Mouse (Mus musculus): ENCODE measurements around the gene Ift52. TPM values are rescaled to one million over a fixed set of nuclear protein-coding genes. Genes with fewer than 3 reads are reported as not detected.
A peak's percentile ranks its signal among the peaks of the same experiment; 100 is the strongest.

Gene Ift52
- total RNA-seq, 1 experiment from 2014 or later: 42.9 TPM

DNA sequence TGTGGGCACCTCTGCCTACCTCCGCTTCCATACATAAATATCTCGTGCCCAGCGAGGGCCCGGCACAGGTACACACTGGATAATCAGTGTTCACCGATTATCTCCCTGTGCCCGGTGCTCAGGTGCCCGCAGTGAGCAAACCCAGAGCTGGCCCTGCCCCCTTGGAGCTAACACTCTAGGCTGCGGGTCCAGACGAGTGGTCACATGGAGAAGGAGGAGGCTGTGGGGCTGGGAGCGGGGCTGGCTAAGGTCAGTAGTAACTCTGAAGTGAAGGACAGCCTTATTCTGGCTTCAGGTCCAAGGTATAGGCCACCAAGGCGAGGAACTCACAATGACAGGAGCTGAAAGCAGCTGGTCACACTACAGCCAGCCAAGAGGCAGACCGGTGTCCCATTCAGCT is 57.7 kb downstream of the Ift52 start:
- DNase-seq: no peak

DNA sequence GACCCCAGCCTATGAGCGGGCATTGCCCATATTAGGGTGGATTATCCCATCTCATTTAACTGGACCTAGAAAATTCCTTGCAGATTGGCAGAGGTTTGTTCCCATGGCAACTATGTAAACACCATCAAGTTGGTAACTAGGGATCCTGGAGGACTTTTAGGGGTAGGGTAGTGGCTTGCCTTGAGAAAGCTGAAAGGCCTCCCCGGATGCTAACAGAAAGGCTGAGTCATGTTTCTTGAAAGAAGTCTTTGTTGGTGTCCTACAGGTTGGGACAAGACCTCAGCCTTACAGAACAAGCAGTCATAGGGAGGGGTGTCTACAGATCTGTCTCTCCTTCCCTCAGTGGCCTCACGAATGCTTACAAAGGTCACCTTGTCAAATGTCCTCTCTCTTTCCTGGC is 58.1 kb downstream of the Ift52 start:
- no peak for DNase-seq

DNA sequence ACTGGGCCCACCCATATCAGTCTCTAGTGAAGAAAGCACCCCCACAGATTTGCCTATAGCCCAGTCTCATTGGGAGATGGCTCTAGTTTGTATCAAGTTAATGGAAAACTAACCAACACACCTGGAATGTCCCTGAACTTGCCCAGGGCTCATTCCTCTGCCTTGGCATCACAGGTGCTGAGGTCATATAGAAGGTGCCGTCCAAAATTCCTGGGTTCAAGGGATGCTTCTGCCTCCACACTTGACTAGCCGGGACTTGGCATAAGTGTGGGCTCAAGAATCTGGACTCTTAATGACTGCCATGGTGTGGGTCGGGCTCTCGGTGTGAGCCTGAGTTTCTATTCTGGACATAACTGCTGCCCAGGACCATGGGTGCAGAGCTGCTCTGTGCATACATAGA is 61.9 kb downstream of the Ift52 start:
- no peak for DNase-seq

DNA sequence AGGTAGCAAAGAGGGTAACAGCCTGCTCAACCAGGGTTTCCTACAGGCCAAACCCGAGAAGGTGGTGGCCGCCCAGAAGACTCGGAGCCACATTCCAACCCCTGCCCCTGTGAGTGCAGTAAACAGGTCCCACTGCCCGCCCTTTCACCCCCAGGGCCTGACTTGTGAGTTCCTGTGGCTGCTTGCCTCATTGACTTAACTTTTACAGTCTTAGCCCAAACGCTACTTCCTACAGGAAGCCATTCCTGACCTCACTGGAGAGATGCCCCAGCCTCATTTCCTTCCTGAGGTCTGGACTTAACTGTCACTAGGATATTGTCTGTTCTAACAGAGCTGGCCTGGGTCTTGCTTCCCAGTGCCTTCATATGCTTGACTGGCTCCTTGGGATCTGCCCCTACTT is 65.4 kb downstream of the Ift52 start:
- peak; percentile 43 for DNase-seq

DNA sequence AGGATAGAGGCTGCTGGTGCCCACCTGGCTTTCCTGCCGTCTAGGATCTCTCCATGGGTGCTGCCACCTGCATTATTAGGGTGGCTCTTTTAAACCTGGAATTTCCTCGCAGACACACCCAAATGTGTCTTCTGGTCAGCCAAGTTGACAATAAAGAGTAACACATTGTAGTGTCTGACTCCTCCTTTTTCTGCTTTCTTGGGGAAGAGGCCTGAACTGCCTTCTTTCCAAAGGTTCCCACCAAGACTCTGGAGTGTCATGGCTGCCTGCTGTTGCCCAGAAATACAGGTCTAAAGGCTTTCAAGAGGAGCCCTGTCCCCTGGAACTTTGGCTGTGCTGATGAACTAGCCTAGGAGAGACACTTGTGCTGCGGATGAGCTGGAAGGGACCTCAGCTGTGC is 67.4 kb downstream of the Ift52 start:
- no peak for DNase-seq

DNA sequence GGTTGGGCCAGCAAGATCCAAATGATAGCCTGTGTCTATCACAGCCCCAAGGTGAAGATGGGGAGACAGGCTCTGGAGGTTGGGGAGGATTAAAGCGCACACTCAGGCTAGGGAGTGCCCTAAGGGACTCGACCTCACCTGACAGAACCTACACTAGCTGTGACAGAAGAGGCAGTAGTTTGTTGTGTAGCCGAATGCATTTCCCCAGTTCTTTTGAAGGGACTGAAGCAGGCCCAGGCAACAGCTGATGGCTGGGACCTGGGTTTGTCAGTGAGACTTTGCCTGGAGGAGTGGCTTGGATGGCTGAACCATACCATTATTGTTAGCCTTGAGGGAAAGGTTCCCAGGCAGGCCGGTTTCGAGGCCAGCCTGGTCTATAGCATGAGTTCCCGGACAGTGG is 67.9 kb downstream of the Ift52 start:
- no peak for DNase-seq

DNA sequence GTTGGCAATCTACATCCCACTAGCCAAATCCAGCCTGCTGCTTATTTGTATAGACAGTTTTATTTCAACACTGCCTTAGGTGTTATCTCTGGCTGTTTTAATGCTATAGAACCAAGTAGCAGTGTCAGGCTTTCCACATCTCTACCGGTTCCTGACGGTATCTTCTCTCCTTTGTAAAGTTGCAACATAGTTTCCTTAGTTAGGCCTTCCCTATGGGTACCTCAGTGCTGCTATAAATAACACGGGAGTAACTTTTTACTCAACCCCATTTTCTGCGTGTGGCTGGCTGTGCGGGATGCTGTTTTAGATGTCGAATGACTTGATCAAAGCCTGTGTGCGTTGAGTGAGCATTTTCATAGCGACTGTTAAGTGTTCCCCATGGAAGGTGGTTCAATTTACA is 69.4 kb downstream of the Ift52 start:
- no peak for DNase-seq

DNA sequence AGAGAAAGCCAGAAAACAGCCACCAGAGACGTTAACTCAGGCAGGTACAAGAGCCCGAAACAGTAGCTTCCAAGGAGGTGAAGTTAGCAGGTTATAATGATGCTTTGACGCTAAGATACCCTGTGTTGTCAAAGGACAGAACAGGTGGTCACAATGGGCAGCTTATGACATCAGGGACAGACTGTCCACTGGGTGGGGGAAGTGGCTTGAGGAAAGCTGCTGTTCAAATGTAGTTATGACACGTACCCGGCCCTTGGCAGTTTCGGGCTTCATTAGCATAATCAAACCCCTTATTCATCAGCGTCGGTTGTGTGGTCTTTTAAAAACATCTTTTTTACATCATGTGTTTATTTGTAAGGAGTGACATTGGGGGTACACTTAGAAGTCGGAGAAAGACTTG is 70.6 kb downstream of the Ift52 start, which contains the start of gene Gtsf1l:
Gene Gtsf1l, minus strand, starts transcription at position 128 of the 400 bp plus-strand sequence.
- DNase-seq: no peak

DNA sequence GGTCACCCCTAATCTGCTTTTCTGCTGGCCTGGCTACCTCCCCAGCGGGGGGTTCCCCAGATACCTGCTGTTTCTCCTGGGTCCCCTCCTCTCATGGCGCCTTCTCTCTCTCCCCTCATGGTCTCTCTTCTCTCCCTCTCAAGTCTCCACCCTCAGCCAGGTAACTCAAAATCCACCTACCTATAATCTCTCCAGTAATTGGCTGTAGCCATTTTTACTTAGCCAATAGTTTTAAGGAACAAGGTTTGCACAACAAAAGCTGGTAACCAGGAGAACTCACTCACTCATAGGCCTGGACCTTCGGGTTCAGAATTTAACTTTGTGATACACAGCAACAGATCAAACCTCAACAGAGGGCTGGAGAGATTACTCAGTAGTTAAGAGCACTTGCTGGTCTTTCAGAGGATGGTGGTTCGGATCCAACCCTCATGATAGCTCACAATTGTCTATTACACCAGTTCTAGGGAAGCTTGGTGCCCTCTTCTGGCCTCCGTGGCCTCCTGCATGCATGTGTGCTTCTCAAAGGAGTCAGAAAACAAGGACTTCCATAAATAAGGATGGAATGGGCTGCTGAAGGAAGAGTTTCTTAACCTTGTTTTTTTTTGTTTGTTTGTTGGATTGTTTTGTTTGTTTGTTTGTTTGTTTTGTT is 72.4 kb downstream of the Ift52 start:
- DNase-seq: peak; percentile 67

DNA sequence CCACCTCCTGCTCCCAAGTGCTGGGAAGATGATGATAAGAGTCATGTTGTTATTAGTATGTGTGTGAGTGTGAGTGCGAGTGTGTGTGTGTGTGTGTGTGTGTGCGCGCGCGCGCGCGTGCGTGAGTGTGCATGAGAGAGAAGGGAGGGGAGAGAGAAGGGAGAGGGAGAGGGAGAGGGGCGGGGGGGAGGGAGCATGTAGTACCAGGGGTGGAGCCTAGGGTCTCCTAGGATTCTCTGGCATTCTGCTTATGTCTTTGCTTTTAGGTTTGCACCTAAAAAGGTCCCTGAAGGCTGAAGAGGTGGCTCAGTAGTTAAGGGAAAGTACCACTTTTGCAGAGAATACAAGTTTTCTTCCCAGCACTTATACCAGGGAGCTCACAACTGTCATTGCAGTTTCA is 77.8 kb downstream of the Ift52 start:
- DNase-seq: no peak

Small RNAs within 50 kb of the gene (microRNA-seq; reads per million reads assigned to microRNA genes)
- gene Gm22174: 0 reads per million in 2 experiments
- 0 to 0.43 reads per million in 2 experiments for gene Mir7003

Other genes starting within 250 kb of the Ift52 start
- 181 and 186 TPM in 2 replicates for gene Srsf6, start 85.8 kb upstream of the Ift52 start, total RNA-seq (2021)
- gene L3mbtl1, start 73.9 kb upstream of the Ift52 start, total RNA-seq (2021): 0.34 and 0.74 TPM in 2 replicates
- 1.6 and 2.3 TPM in 2 replicates for gene Sgk2, start 30.0 kb upstream of the Ift52 start, total RNA-seq (2021)
- gene Mybl2, start 37.3 kb downstream of the Ift52 start, total RNA-seq (2021): 6.2 and 6.8 TPM in 2 replicates
- not detected in 2 replicates for gene Gtsf1l, start 70.5 kb downstream of the Ift52 start, total RNA-seq (2021)
- gene Tox2, start 185.8 kb downstream of the Ift52 start, total RNA-seq (2021): 5.0 and 9.4 TPM in 2 replicates

All from adrenal gland, postnatal 14 days (tissue).